In the genomic region with DNA sequence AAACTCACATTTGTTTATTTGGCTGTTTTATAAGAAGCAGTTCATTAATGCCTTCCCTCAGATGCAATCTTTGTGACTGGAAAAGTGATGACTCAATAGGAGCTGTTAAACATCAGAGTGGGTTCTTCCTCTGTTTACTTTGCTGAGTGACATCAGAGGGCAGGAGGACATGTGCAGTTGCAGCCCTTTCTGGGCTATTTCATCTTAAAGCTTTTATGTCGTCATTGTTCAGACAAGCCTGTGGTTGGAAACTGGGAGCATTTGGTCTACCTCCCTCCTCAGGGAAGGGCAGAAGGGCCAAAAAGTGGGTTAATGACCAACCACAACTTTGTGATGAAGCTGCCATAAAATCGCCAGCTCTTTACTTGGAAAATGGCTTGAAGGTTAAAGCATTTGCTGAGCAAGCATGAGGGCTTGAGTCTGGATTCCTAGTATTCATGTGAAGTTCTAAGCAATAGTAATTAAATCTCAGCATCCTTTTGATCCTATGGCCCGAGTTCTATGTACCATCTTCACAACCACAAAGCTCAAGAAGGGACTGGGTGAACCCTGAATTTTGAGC, we compare ENCODE assay signal across 21 mouse cellular contexts.
A peak's percentile ranks its signal among the peaks of the same experiment; 100 is the strongest.
DNase-seq lines count a peak whose midpoint lies in the region; ATAC-seq lines count a peak whose summit lies in the region.
"Had no signal": no experiment of that assay in that cellular context is flagged by ENCODE, and none has a peak within 500 bp of the region (broad histone marks: within the 10 kb centered on the region; RNA-seq: fewer than 3 reads in every experiment).

No protein-coding gene starts in this region.

- no peak overlapping the region for H3K4me2 ChIP-seq in kidney, embryonic 15.5 days
- no peak overlapping the region for H3K4me2 ChIP-seq in kidney, embryonic 14.5 days (replicated peaks; ENCODE audit: low read depth, low read length)
- H3K4me2 ChIP-seq: embryonic facial prominence, embryonic 15.5 days; heart, embryonic 12.5 days had no signal

- H3K36me3 ChIP-seq in kidney, embryonic 15.5 days, result no peaks in the 10 kb centered on the region
- no peaks in the 10 kb centered on the region for H3K36me3 ChIP-seq in kidney, embryonic 14.5 days (ENCODE audit: control insufficient read depth, insufficient read depth, low read length)
- H3K36me3 ChIP-seq: embryonic facial prominence, embryonic 15.5 days; forebrain, embryonic 10.5 days; heart, embryonic 12.5 days; hindbrain, embryonic 10.5 days had no signal

- no peaks in the 10 kb centered on the region for H3K9me3 ChIP-seq in kidney, embryonic 15.5 days (replicated peaks)
- H3K9me3 ChIP-seq in kidney, embryonic 14.5 days (ENCODE audit: control insufficient read depth, low read length), result no peaks in the 10 kb centered on the region
- H3K9me3 ChIP-seq: embryonic facial prominence, embryonic 15.5 days; forebrain, embryonic 10.5 days; heart, embryonic 12.5 days had no signal

- H3K9ac ChIP-seq in kidney, embryonic 15.5 days, result no peak overlapping the region
- no peak overlapping the region for H3K9ac ChIP-seq in kidney, embryonic 14.5 days (ENCODE audit: low read depth, low read length)
- H3K9ac ChIP-seq: embryonic facial prominence, embryonic 15.5 days; heart, embryonic 12.5 days had no signal

- no peak overlapping the region for H3K4me3 ChIP-seq in kidney, embryonic 15.5 days (replicated peaks)
- H3K4me3 ChIP-seq in kidney, embryonic 14.5 days (ENCODE audit: low read length), result no peak overlapping the region
- H3K4me3 ChIP-seq: embryonic facial prominence, embryonic 15.5 days; erythroblast, embryonic 14.5 days; forebrain, embryonic 10.5 days; gastrocnemius, adult 2 months; heart, embryonic 12.5 days; hindbrain, embryonic 10.5 days had no signal

- WGBS in kidney, embryonic 15.5 days, result 47% methylated on average over 3 of the region's 3 CpGs
- 43% methylated on average over 3 of the region's 3 CpGs for WGBS in kidney, embryonic 14.5 days

- no peak for ATAC-seq in kidney, embryonic 15.5 days (replicated peaks; ENCODE audit: low FRiP score)
- no peak for ATAC-seq in kidney, embryonic 14.5 days (ENCODE audit: low FRiP score, low TSS enrichment)
- no peak for ATAC-seq in CD4-positive, CD25-positive, alpha-beta regulatory T cell, adult 4 months
- ATAC-seq: forebrain, embryonic 14.5 days had no signal

- H3K4me1 ChIP-seq in kidney, embryonic 15.5 days, result no peaks in the 10 kb centered on the region
- H3K4me1 ChIP-seq in kidney, embryonic 14.5 days (ENCODE audit: control insufficient read depth, insufficient read depth, low read length), result no peaks in the 10 kb centered on the region
- H3K4me1 ChIP-seq: embryonic facial prominence, embryonic 15.5 days; forebrain, embryonic 10.5 days; heart, embryonic 12.5 days; hindbrain, embryonic 10.5 days had no signal

- no peaks in the 10 kb centered on the region for H3K27me3 ChIP-seq in kidney, embryonic 15.5 days
- H3K27me3 ChIP-seq in kidney, embryonic 14.5 days (ENCODE audit: control insufficient read depth, insufficient read depth, low read length), result no peaks in the 10 kb centered on the region
- H3K27me3 ChIP-seq: CH12.LX; embryonic facial prominence, embryonic 15.5 days; heart, embryonic 12.5 days had no signal

- DNase-seq in kidney, adult 11 months, result peak; percentile 23
- DNase-seq in kidney, adult 9 months, result peak; percentile 65
- peak; percentile 27 to 38 for DNase-seq in kidney, postnatal 25 days
- DNase-seq in urinary bladder, postnatal 14 days (ENCODE audit: low spot score), result no peak
- DNase-seq: adrenal gland, postnatal 10 days; cerebellum, adult 11 months; cerebellum, adult 8-10 months; cerebellum, postnatal 14 days; embryo, embryonic 11 days; gastrocnemius, adult 2 months; gastrocnemius, postnatal 25 days had no signal

- H3K27ac ChIP-seq in kidney, embryonic 15.5 days, result no peak overlapping the region
- H3K27ac ChIP-seq in kidney, embryonic 14.5 days (ENCODE audit: low read depth, low read length), result no peak overlapping the region
- H3K27ac ChIP-seq: embryonic facial prominence, embryonic 15.5 days; forebrain, embryonic 10.5 days; gastrocnemius, adult 2 months; hindbrain, embryonic 10.5 days had no signal
